Mouse (Mus musculus) ES-Bruce4 (cell line): ENCODE data around the gene Kif1b. TPM values are rescaled to one million over a fixed set of nuclear protein-coding genes. Genes with fewer than 3 reads are reported as not detected.

ENCODE experiments used
- H3K27ac ChIP-seq: 2 replicates; pipeline ENCODE4 v1.5.1; 2012; ENCODE audit warnings: low read length, inconsistent platforms; ENCODE audit not compliant: insufficient read depth
- H3K27me3 ChIP-seq: 2 replicates; pipeline ENCODE4 v1.6.1; 2012; ENCODE audit warnings: mild to moderate bottlenecking, low read length, inconsistent platforms; ENCODE audit not compliant: control insufficient read depth, poor library complexity, insufficient read depth, severe bottlenecking
- H3K36me3 ChIP-seq: 2 replicates; pipeline ENCODE4 v1.6.1; 2012; ENCODE audit warnings: inconsistent platforms, mild to moderate bottlenecking, low read length, moderate library complexity; ENCODE audit not compliant: control insufficient read depth, poor library complexity, insufficient read depth, severe bottlenecking
- H3K4me1 ChIP-seq: one replicate; pipeline ENCODE4 v1.8.1; 2011; ENCODE audit warnings: low read length; ENCODE audit not compliant: control insufficient read depth, insufficient read depth
- H3K4me3 ChIP-seq: 2 replicates; pipeline ENCODE4 v1.5.1; 2011; ENCODE audit warnings: low read depth, mild to moderate bottlenecking, low read length
- H3K9ac ChIP-seq: 2 replicates; pipeline ENCODE4 v1.6.1; 2012; ENCODE audit warnings: low read depth, mild to moderate bottlenecking, inconsistent platforms; ENCODE audit not compliant: poor library complexity, severe bottlenecking
- H3K9me3 ChIP-seq: replicated peaks from 2 replicates; pipeline ENCODE4 v1.6.1; 2012; ENCODE audit warnings: mild to moderate bottlenecking, low read length, inconsistent platforms; ENCODE audit not compliant: control insufficient read depth, poor library complexity, insufficient read depth, severe bottlenecking
- CTCF ChIP-seq: IDR thresholded peaks from one replicate; pipeline ENCODE4 v1.8.1; 2011; ENCODE audit warnings: low read depth, low read length
- EP300 ChIP-seq: IDR thresholded peaks from 2 replicates; pipeline ENCODE4 v1.6.1; 2011; ENCODE audit warnings: low read depth, low read length; ENCODE audit not compliant: insufficient read depth
- POLR2A ChIP-seq: IDR thresholded peaks from one replicate; pipeline ENCODE4 v1.8.1; 2011; ENCODE audit warnings: low read length; ENCODE audit not compliant: insufficient read depth
- polyA plus RNA-seq: library from polyadenylated mRNA; stranded (reverse); fragments of >200 nt; gene quantifications from 2 replicates; pipeline ENCODE4 v1.2.4, GENCODE M21; 2011; ENCODE audit warnings: low read depth; ENCODE audit not compliant: missing spikeins, insufficient read depth, insufficient read length

Kif1b gene
- polyA plus RNA-seq, 1 experiment = 40.0 TPM

DNA sequence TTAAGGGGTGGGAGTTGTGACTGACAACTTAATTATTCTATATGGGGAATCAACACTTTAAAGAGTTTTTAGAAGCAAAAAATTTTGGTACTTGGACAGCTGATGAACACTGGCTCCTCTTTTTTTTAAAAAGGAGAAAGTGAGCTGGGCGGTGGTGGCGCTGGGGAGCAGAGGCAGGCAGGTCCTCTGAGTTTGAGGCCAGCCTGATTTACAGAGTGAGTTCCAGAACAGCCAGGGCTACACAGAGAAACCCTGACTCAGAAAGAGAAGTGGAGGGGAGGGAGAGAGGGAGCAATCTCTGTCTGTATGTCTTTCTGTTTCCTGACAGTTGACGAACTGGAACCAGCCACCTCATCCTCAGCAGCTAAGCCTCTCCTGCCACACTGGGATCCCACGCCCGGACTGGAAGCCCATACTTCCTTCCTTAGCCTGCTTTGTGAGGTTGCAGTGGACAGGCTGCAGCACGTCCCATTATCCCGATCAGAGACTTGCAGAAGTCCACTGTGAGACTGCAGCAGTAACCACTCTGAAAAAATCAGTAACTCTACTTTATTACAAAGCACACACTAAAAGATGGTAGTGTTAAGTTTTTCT is 17.2 kb downstream of the Kif1b start:
- no peaks in the 10 kb centered on the region for H3K9me3 ChIP-seq

GRCm38 (mm10) chr4:149286287-149287137 is 21.0 kb downstream of the Kif1b start:
- H3K9ac ChIP-seq = no peak overlapping the region
- H3K9me3 ChIP-seq = no peaks in the 10 kb centered on the region
- H3K27ac ChIP-seq = no peak overlapping the region
- TF ChIP-seq POLR2A (no peak), CTCF (no peak), EP300 (no peak)
- peaks cover 2% of the 10 kb centered on the region for H3K4me1 ChIP-seq
- no peaks in the 10 kb centered on the region for H3K27me3 ChIP-seq
- no peak overlapping the region for H3K4me3 ChIP-seq
- no peaks in the 10 kb centered on the region for H3K36me3 ChIP-seq

More for the DNA sequence above, 17.2 kb downstream of the Kif1b start:
- TF ChIP-seq EP300 = no peak
- TF ChIP-seq POLR2A = no peak
- no peak for TF ChIP-seq CTCF
- no peaks in the 10 kb centered on the region for H3K4me1 ChIP-seq
- no peak overlapping the region for H3K27ac ChIP-seq
- H3K9ac ChIP-seq = no peak overlapping the region
- H3K36me3 ChIP-seq = no peaks in the 10 kb centered on the region
- H3K4me3 ChIP-seq = no peak overlapping the region
- no peaks in the 10 kb centered on the region for H3K27me3 ChIP-seq

GRCm38 (mm10) chr4:149285691-149286090 is 21.8 kb downstream of the Kif1b start:
- H3K36me3 ChIP-seq = no peaks in the 10 kb centered on the region
- H3K27ac ChIP-seq = no peak overlapping the region
- no peaks in the 10 kb centered on the region for H3K27me3 ChIP-seq
- H3K9me3 ChIP-seq = no peaks in the 10 kb centered on the region
- H3K9ac ChIP-seq = no peak overlapping the region
- H3K4me1 ChIP-seq = peaks cover 2% of the 10 kb centered on the region
- no peak overlapping the region for H3K4me3 ChIP-seq
- no peak for TF ChIP-seq EP300
- TF ChIP-seq POLR2A = no peak
- TF ChIP-seq CTCF = no peak

DNA sequence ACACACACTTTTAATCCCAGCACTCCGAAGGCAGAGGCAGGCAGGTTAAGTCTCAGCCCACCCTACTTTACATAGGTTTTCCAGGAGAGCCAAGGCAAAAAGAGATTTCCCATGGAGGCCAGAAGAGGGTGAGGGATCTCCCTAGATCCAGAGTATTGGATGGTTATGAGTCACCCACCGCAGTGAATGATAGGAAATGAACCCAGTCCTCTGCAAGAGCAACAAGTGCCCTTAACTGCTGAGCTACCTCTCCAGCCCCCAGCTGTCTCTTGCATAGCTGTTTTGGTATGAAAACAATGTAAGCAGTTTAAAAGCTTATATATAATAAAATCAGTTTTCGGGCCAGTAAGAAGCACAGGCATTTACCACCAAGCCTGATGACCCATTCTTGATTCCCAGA is 24.5 kb downstream of the Kif1b start:
- no peak overlapping the region for H3K4me3 ChIP-seq
- H3K9me3 ChIP-seq = no peaks in the 10 kb centered on the region
- H3K4me1 ChIP-seq = peaks cover 2% of the 10 kb centered on the region
- H3K27me3 ChIP-seq = no peaks in the 10 kb centered on the region
- no peak overlapping the region for H3K9ac ChIP-seq
- no peaks in the 10 kb centered on the region for H3K36me3 ChIP-seq
- H3K27ac ChIP-seq = no peak overlapping the region
- TF ChIP-seq POLR2A (no peak), CTCF (no peak), EP300 (no peak)

GRCm38 (mm10) chr4:149282025-149282738 is 25.3 kb downstream of the Kif1b start:
- Histone ChIP-seq H3K4me3 (no peak overlapping the region), H3K9ac (no peak overlapping the region), H3K9me3 (no peaks in the 10 kb centered on the region), H3K36me3 (no peaks in the 10 kb centered on the region), H3K27me3 (no peaks in the 10 kb centered on the region), H3K27ac (peak overlapping the region; percentile 53), H3K4me1 (peaks cover 2% of the 10 kb centered on the region)
- TF ChIP-seq EP300 = no peak
- TF ChIP-seq POLR2A = no peak
- no peak for TF ChIP-seq CTCF

- no peaks in the 10 kb centered on the region for H3K27me3 ChIP-seq
- H3K9ac ChIP-seq = no peak overlapping the region
- H3K4me3 ChIP-seq = no peak overlapping the region
- no peak overlapping the region for H3K27ac ChIP-seq
- peaks cover 6% of the 10 kb centered on the region for H3K36me3 ChIP-seq
- peaks cover 2% of the 10 kb centered on the region for H3K4me1 ChIP-seq
- no peak for TF ChIP-seq POLR2A
- no peak for TF ChIP-seq CTCF
- TF ChIP-seq EP300 = no peak
- H3K9me3 ChIP-seq = no peaks in the 10 kb centered on the region
Observed at GRCm38 (mm10) chr4:149277571-149277970, 29.9 kb downstream of the Kif1b start.
